10 mouse cellular contexts compared by ENCODE assay signal in the genomic region with DNA sequence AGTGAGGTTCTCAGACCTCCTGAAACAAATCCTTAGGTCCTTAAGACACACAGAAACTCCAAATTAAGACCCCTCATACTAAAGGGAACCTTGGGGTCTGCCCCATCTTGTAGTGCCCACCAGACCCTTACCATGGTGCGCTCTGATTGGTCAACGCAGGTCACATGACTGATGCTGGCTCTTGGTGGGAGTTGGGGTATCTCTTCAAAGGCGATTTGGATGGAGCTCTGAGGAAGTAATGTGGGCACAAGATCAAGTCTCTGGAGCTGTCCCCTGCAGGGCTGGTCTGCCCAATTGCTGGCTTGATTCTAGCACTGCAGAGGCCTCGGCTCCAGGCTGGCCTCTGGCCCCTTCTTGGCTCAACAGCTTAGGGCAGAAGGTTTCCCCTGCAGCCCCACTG. TPM values are rescaled to one million over a fixed set of nuclear protein-coding genes. Genes with fewer than 3 reads are reported as not detected.
DNase-seq lines count a peak whose midpoint lies in the region; ATAC-seq and TF ChIP-seq lines count a peak whose summit lies in the region.
"Had no signal": no experiment of that assay in that cellular context is flagged by ENCODE, and none has a peak within 500 bp of the region (broad histone marks: within the 10 kb centered on the region; RNA-seq: fewer than 3 reads in every experiment).

No protein-coding gene starts in this region.

- H3K27me3 ChIP-seq in embryonic facial prominence, embryonic 13.5 days: no peaks in the 10 kb centered on the region
- peaks cover 15% of the 10 kb centered on the region for H3K27me3 ChIP-seq in embryonic facial prominence, embryonic 10.5 days (replicated peaks; ENCODE audit: low read depth, poor library complexity, severe bottlenecking)
- no peaks in the 10 kb centered on the region for H3K27me3 ChIP-seq in kidney, adult 2 months (replicated peaks; ENCODE audit: control insufficient read depth, insufficient read depth, low read length)
- H3K27me3 ChIP-seq in kidney, embryonic 14.5 days (ENCODE audit: control insufficient read depth, insufficient read depth, low read length): no peaks in the 10 kb centered on the region
- peaks cover 17% of the 10 kb centered on the region for H3K27me3 ChIP-seq in limb, embryonic 10.5 days (ENCODE audit: low read depth, poor library complexity, severe bottlenecking)
- H3K27me3 ChIP-seq in midbrain, embryonic 16.5 days (ENCODE audit: control insufficient read depth, insufficient read depth, low read depth, low read length): no peaks in the 10 kb centered on the region

- H3K9ac ChIP-seq in embryonic facial prominence, embryonic 13.5 days: no peak overlapping the region
- H3K9ac ChIP-seq in kidney, embryonic 14.5 days (ENCODE audit: low read depth, low read length): no peak overlapping the region
- H3K9ac ChIP-seq in midbrain, embryonic 16.5 days (ENCODE audit: low read depth, low read length): 0 out of 2 replicates have a peak overlapping the region, but pooled peaks have one; percentile 97

- 0 out of 2 replicates have a peak overlapping the region, but pooled peaks have one; percentile 94 for H3K4me2 ChIP-seq in embryonic facial prominence, embryonic 13.5 days
- no peak overlapping the region; the same call in 1 of the 2 replicates for H3K4me2 ChIP-seq in kidney, embryonic 14.5 days (replicated peaks; ENCODE audit: low read depth, low read length)
- peak overlapping the region; percentile 91 for H3K4me2 ChIP-seq in midbrain, embryonic 16.5 days (ENCODE audit: low read length)

- peaks cover 27% of the 10 kb centered on the region for H3K4me1 ChIP-seq in embryonic facial prominence, embryonic 13.5 days
- peaks cover 33% of the 10 kb centered on the region for H3K4me1 ChIP-seq in embryonic facial prominence, embryonic 10.5 days
- H3K4me1 ChIP-seq in kidney, adult 2 months (ENCODE audit: control insufficient read depth, insufficient read depth, low read length): peaks cover 9% of the 10 kb centered on the region
- peaks cover 22% of the 10 kb centered on the region for H3K4me1 ChIP-seq in kidney, embryonic 14.5 days (ENCODE audit: control insufficient read depth, insufficient read depth, low read length)
- peaks cover 33% of the 10 kb centered on the region for H3K4me1 ChIP-seq in limb, embryonic 10.5 days
- H3K4me1 ChIP-seq in midbrain, embryonic 16.5 days (ENCODE audit: control insufficient read depth, insufficient read depth, low read length): peaks cover 28% of the 10 kb centered on the region

- intact Hi-C loops in left cerebral cortex, postnatal 10 days (cut with DNase I): no loop called here

- no peak overlapping the region for H3K4me3 ChIP-seq in embryonic facial prominence, embryonic 13.5 days
- no peak overlapping the region for H3K4me3 ChIP-seq in embryonic facial prominence, embryonic 10.5 days
- peak overlapping the region; percentile 98; the same call in 1 of the 2 replicates for H3K4me3 ChIP-seq in kidney, adult 2 months (ENCODE audit: insufficient read depth, low read depth, low read length)
- no peak overlapping the region for H3K4me3 ChIP-seq in kidney, embryonic 14.5 days (ENCODE audit: low read length)
- 0 out of 2 replicates have a peak overlapping the region, but pooled peaks have one; percentile 5 for H3K4me3 ChIP-seq in limb, embryonic 10.5 days
- H3K4me3 ChIP-seq in midbrain, embryonic 16.5 days (ENCODE audit: low read depth, low read length): no peak overlapping the region

- ATAC-seq in embryonic facial prominence, embryonic 13.5 days (ENCODE audit: insufficient number of reproducible peaks, insufficient read depth, low FRiP score, low TSS enrichment, low read depth): no peak
- ATAC-seq in kidney, embryonic 14.5 days (ENCODE audit: low FRiP score, low TSS enrichment): no peak
- ATAC-seq in midbrain, embryonic 16.5 days: no peak

- TF ChIP-seq CTCF in kidney, adult 2 months (conservative IDR thresholded peaks at IDR 0.05; ENCODE audit: insufficient read depth, insufficient read length, low read depth, low read length): no peak

- no peak overlapping the region for H3K27ac ChIP-seq in embryonic facial prominence, embryonic 13.5 days
- H3K27ac ChIP-seq in embryonic facial prominence, embryonic 10.5 days (replicated peaks): no peak overlapping the region
- H3K27ac ChIP-seq in kidney, adult 2 months (ENCODE audit: insufficient read depth, low read depth, low read length): peak overlapping the region; percentile 69
- no peak overlapping the region for H3K27ac ChIP-seq in kidney, embryonic 14.5 days (ENCODE audit: low read depth, low read length)
- H3K27ac ChIP-seq in limb, embryonic 10.5 days: no peak overlapping the region
- no peak overlapping the region for H3K27ac ChIP-seq in midbrain, embryonic 16.5 days (ENCODE audit: low read length)

- no peaks in the 10 kb centered on the region for H3K9me3 ChIP-seq in embryonic facial prominence, embryonic 13.5 days
- H3K9me3 ChIP-seq in embryonic facial prominence, embryonic 10.5 days: no peaks in the 10 kb centered on the region
- no peaks in the 10 kb centered on the region for H3K9me3 ChIP-seq in kidney, embryonic 14.5 days (ENCODE audit: control insufficient read depth, low read length)
- no peaks in the 10 kb centered on the region for H3K9me3 ChIP-seq in limb, embryonic 10.5 days (replicated peaks)
- H3K9me3 ChIP-seq in midbrain, embryonic 16.5 days (replicated peaks; ENCODE audit: control insufficient read depth, low read length, poor library complexity, severe bottlenecking): no peaks in the 10 kb centered on the region

- no peak for TF ChIP-seq POLR2A in kidney, adult 2 months (IDR thresholded peaks at IDR 0.05; ENCODE audit: low read depth, low read length)

- peaks cover 44% of the 10 kb centered on the region for H3K36me3 ChIP-seq in embryonic facial prominence, embryonic 13.5 days
- H3K36me3 ChIP-seq in embryonic facial prominence, embryonic 10.5 days (replicated peaks): peaks cover 47% of the 10 kb centered on the region
- H3K36me3 ChIP-seq in kidney, adult 2 months (ENCODE audit: control insufficient read depth, insufficient read depth, low read length): peaks cover 12% of the 10 kb centered on the region
- H3K36me3 ChIP-seq in kidney, embryonic 14.5 days (ENCODE audit: control insufficient read depth, insufficient read depth, low read length): peaks cover 38% of the 10 kb centered on the region
- H3K36me3 ChIP-seq in limb, embryonic 10.5 days: peaks cover 49% of the 10 kb centered on the region
- H3K36me3 ChIP-seq in midbrain, embryonic 16.5 days (ENCODE audit: control insufficient read depth, insufficient read depth, low read length): peaks cover 17% of the 10 kb centered on the region

- DNase-seq in embryonic facial prominence, embryonic 10.5 days (ENCODE audit: low spot score): no peak
- no peak for DNase-seq in kidney, adult 2 months
- no peak for DNase-seq in limb, embryonic 10.5 days (ENCODE audit: low spot score)
- DNase-seq in left cerebral cortex, postnatal 10 days (ENCODE audit: extremely low spot score in 1 of 2, low spot score in 2 of 2): no peak
- no peak for DNase-seq in gastrocnemius, postnatal 10 days
- DNase-seq: gastrocnemius, postnatal 36 days; thymus, adult 18-20 months had no signal

- WGBS in embryonic facial prominence, embryonic 13.5 days: 73% methylated on average over 4 of the region's 4 CpGs
- 71% methylated on average over 4 of the region's 4 CpGs for WGBS in embryonic facial prominence, embryonic 10.5 days
- 71% methylated on average over 4 of the region's 4 CpGs for WGBS in kidney, adult 2 months
- WGBS in kidney, embryonic 14.5 days: 70% methylated on average over 4 of the region's 4 CpGs
- WGBS in limb, embryonic 10.5 days: 70% methylated on average over 4 of the region's 4 CpGs
- WGBS in midbrain, embryonic 16.5 days: 69% methylated on average over 4 of the region's 4 CpGs

RNA-seq across cellular contexts. Expression of gene C2cd2l, which starts 2.6 kb away (rescaled TPM):
- polyA plus RNA-seq in embryonic facial prominence, embryonic 13.5 days (2015; fragmentation: Nextera tagmentation; extraction: Ambion mirVana): 8.3 TPM in 2 replicates
- 6.8 and 7.8 TPM in 2 replicates for polyA plus RNA-seq in embryonic facial prominence, embryonic 10.5 days (2016; fragmentation: Nextera tagmentation; extraction: Ambion mirVana)
- 164 and 194 TPM in 2 replicates for polyA plus RNA-seq in kidney, adult 2 months (2012; rRNA removed)
- polyA plus RNA-seq in kidney, embryonic 14.5 days (2014; fragmentation: Nextera tagmentation; extraction: Ambion mirVana): 6.7 and 7.6 TPM in 2 replicates
- 6.9 and 9.9 TPM in 2 replicates for polyA plus RNA-seq in limb, embryonic 10.5 days (2016; fragmentation: Nextera tagmentation; extraction: Ambion mirVana)
- 22.3 and 24.8 TPM in 2 replicates for polyA plus RNA-seq in midbrain, embryonic 16.5 days (2015; fragmentation: Nextera tagmentation; extraction: Ambion mirVana)
- total RNA-seq in left cerebral cortex, postnatal 10 days (2021): 100 to 1,000 TPM; 151 to 158 TPM
- total RNA-seq in gastrocnemius, postnatal 10 days (2021): 10 to 100 TPM in 1 of 2 experiments, 1 to 10 TPM in 1; 7.5 to 15.7 TPM

RNA-seq across cellular contexts. Expression of gene Dpagt1, which starts 8.4 kb away (rescaled TPM):
- polyA plus RNA-seq in embryonic facial prominence, embryonic 13.5 days (2015; fragmentation: Nextera tagmentation; extraction: Ambion mirVana): 38.4 and 40.5 TPM in 2 replicates
- polyA plus RNA-seq in embryonic facial prominence, embryonic 10.5 days (2016; fragmentation: Nextera tagmentation; extraction: Ambion mirVana): 53.8 and 53.9 TPM in 2 replicates
- 41.9 and 45.8 TPM in 2 replicates for polyA plus RNA-seq in kidney, adult 2 months (2012; rRNA removed)
- 49.6 and 51.9 TPM in 2 replicates for polyA plus RNA-seq in kidney, embryonic 14.5 days (2014; fragmentation: Nextera tagmentation; extraction: Ambion mirVana)
- 45.3 and 46.9 TPM in 2 replicates for polyA plus RNA-seq in limb, embryonic 10.5 days (2016; fragmentation: Nextera tagmentation; extraction: Ambion mirVana)
- 36.1 and 39.6 TPM in 2 replicates for polyA plus RNA-seq in midbrain, embryonic 16.5 days (2015; fragmentation: Nextera tagmentation; extraction: Ambion mirVana)
- 10 to 100 TPM; 15.5 to 17.9 TPM for total RNA-seq in left cerebral cortex, postnatal 10 days (2021)
- 10 to 100 TPM; 11.7 to 17.0 TPM for total RNA-seq in gastrocnemius, postnatal 10 days (2021)

RNA-seq across cellular contexts. Expression of gene Hinfp, which starts 12.0 kb away (rescaled TPM):
- 27.9 and 30.6 TPM in 2 replicates for polyA plus RNA-seq in embryonic facial prominence, embryonic 13.5 days (2015; fragmentation: Nextera tagmentation; extraction: Ambion mirVana)
- 29.6 and 31.4 TPM in 2 replicates for polyA plus RNA-seq in embryonic facial prominence, embryonic 10.5 days (2016; fragmentation: Nextera tagmentation; extraction: Ambion mirVana)
- 14.4 and 17.8 TPM in 2 replicates for polyA plus RNA-seq in kidney, adult 2 months (2012; rRNA removed)
- 15.9 and 24.5 TPM in 2 replicates for polyA plus RNA-seq in kidney, embryonic 14.5 days (2014; fragmentation: Nextera tagmentation; extraction: Ambion mirVana)
- 28.2 and 30.4 TPM in 2 replicates for polyA plus RNA-seq in limb, embryonic 10.5 days (2016; fragmentation: Nextera tagmentation; extraction: Ambion mirVana)
- polyA plus RNA-seq in midbrain, embryonic 16.5 days (2015; fragmentation: Nextera tagmentation; extraction: Ambion mirVana): 28.7 and 30.0 TPM in 2 replicates
- total RNA-seq in left cerebral cortex, postnatal 10 days (2021): 10 to 100 TPM; 27.1 to 28.3 TPM
- 10 to 100 TPM in 1 of 2 experiments, 1 to 10 TPM in 1; 9.8 to 11.0 TPM for total RNA-seq in gastrocnemius, postnatal 10 days (2021)

RNA-seq across cellular contexts. Expression of gene H2afx, which starts 17.0 kb away (rescaled TPM):
- polyA plus RNA-seq in embryonic facial prominence, embryonic 13.5 days (2015; fragmentation: Nextera tagmentation; extraction: Ambion mirVana): 365 and 385 TPM in 2 replicates
- polyA plus RNA-seq in embryonic facial prominence, embryonic 10.5 days (2016; fragmentation: Nextera tagmentation; extraction: Ambion mirVana): 601 and 615 TPM in 2 replicates
- 23.6 and 31.5 TPM in 2 replicates for polyA plus RNA-seq in kidney, adult 2 months (2012; rRNA removed)
- polyA plus RNA-seq in kidney, embryonic 14.5 days (2014; fragmentation: Nextera tagmentation; extraction: Ambion mirVana): 413 and 421 TPM in 2 replicates
- 515 and 551 TPM in 2 replicates for polyA plus RNA-seq in limb, embryonic 10.5 days (2016; fragmentation: Nextera tagmentation; extraction: Ambion mirVana)
- 112 and 124 TPM in 2 replicates for polyA plus RNA-seq in midbrain, embryonic 16.5 days (2015; fragmentation: Nextera tagmentation; extraction: Ambion mirVana)
- 10 to 100 TPM; 66.5 to 67.6 TPM for total RNA-seq in left cerebral cortex, postnatal 10 days (2021)
- 10 to 100 TPM; 41.0 to 47.2 TPM for total RNA-seq in gastrocnemius, postnatal 10 days (2021)

RNA-seq across cellular contexts. Expression of gene Hmbs, which starts 26.6 kb away (rescaled TPM):
- 114 and 119 TPM in 2 replicates for polyA plus RNA-seq in embryonic facial prominence, embryonic 13.5 days (2015; fragmentation: Nextera tagmentation; extraction: Ambion mirVana)
- 167 and 175 TPM in 2 replicates for polyA plus RNA-seq in embryonic facial prominence, embryonic 10.5 days (2016; fragmentation: Nextera tagmentation; extraction: Ambion mirVana)
- 47.4 and 49.3 TPM in 2 replicates for polyA plus RNA-seq in kidney, adult 2 months (2012; rRNA removed)
- polyA plus RNA-seq in kidney, embryonic 14.5 days (2014; fragmentation: Nextera tagmentation; extraction: Ambion mirVana): 123 and 136 TPM in 2 replicates
- 174 and 195 TPM in 2 replicates for polyA plus RNA-seq in limb, embryonic 10.5 days (2016; fragmentation: Nextera tagmentation; extraction: Ambion mirVana)
- polyA plus RNA-seq in midbrain, embryonic 16.5 days (2015; fragmentation: Nextera tagmentation; extraction: Ambion mirVana): 54.7 and 56.2 TPM in 2 replicates
- 10 to 100 TPM; 20.5 to 24.0 TPM for total RNA-seq in left cerebral cortex, postnatal 10 days (2021)
- 10 to 100 TPM; 29.2 to 31.0 TPM for total RNA-seq in gastrocnemius, postnatal 10 days (2021)

Comparison
In these comparisons a context has a peak if more than half of its experiments do, and no peak if none do; other contexts are left out.
1. H3K4me3 ChIP-seq: peak in kidney, adult 2 months (single experiment) and limb, embryonic 10.5 days (single experiment); none in embryonic facial prominence, embryonic 13.5 days (single experiment), embryonic facial prominence, embryonic 10.5 days (single experiment), kidney, embryonic 14.5 days (single experiment) and midbrain, embryonic 16.5 days (single experiment).